In the genomic region with DNA sequence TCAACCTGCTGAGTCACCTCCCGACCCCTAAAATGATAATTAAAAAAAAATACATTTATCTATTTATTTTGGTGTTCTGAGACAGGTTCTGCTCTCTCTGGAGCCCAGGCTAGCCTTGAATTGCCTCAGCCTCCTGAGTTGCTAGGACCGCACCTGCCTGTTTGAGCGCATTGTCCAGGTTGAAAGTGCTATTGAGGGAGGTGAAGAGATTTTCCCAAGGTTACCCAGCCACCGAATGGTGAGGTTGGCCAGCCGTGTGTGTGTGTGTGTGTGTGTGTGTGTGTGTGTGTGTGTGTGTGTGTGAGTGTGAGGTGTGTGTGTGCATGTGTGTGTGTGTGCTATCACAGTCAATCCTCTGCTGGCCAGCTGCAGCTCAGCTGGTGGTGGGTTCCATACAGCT, we compare ENCODE assay signal across 12 mouse cellular contexts. TPM values are rescaled to one million over a fixed set of nuclear protein-coding genes. Genes with fewer than 3 reads are reported as not detected.
DNase-seq lines count a peak whose midpoint lies in the region; ATAC-seq lines count a peak whose summit lies in the region.
"Had no signal": no experiment of that assay in that cellular context is flagged by ENCODE, and none has a peak within 500 bp of the region (broad histone marks: within the 10 kb centered on the region; RNA-seq: fewer than 3 reads in every experiment).

No protein-coding gene starts in this region.

- H3K4me3 ChIP-seq in kidney, embryonic 16.5 days (ENCODE audit: low read length) = no peak overlapping the region
- H3K4me3 ChIP-seq in embryonic facial prominence, embryonic 10.5 days = no peak overlapping the region
- no peak overlapping the region for H3K4me3 ChIP-seq in forebrain, embryonic 15.5 days
- no peak overlapping the region for H3K4me3 ChIP-seq in midbrain, embryonic 14.5 days (replicated peaks; ENCODE audit: low read depth, low read length)
- H3K4me3 ChIP-seq: heart, embryonic 12.5 days; limb, embryonic 13.5 days; myocyte had no signal

- no peaks in the 10 kb centered on the region for H3K9me3 ChIP-seq in kidney, embryonic 16.5 days (ENCODE audit: low read length)
- no peaks in the 10 kb centered on the region for H3K9me3 ChIP-seq in embryonic facial prominence, embryonic 10.5 days
- H3K9me3 ChIP-seq in forebrain, embryonic 15.5 days = no peaks in the 10 kb centered on the region
- no peaks in the 10 kb centered on the region for H3K9me3 ChIP-seq in midbrain, embryonic 14.5 days (ENCODE audit: control insufficient read depth, low read length)
- H3K9me3 ChIP-seq: heart, embryonic 12.5 days; limb, embryonic 13.5 days had no signal

- no peaks in the 10 kb centered on the region for H3K36me3 ChIP-seq in kidney, embryonic 16.5 days (ENCODE audit: insufficient read depth, low read length)
- H3K36me3 ChIP-seq in embryonic facial prominence, embryonic 10.5 days (replicated peaks) = no peaks in the 10 kb centered on the region
- no peaks in the 10 kb centered on the region for H3K36me3 ChIP-seq in forebrain, embryonic 15.5 days
- H3K36me3 ChIP-seq in midbrain, embryonic 14.5 days (ENCODE audit: control insufficient read depth, insufficient read depth, low read length) = no peaks in the 10 kb centered on the region
- H3K36me3 ChIP-seq: heart, embryonic 12.5 days; limb, embryonic 13.5 days had no signal

- H3K4me2 ChIP-seq in kidney, embryonic 16.5 days (replicated peaks; ENCODE audit: low read depth, low read length) = no peak overlapping the region
- H3K4me2 ChIP-seq in forebrain, embryonic 15.5 days (replicated peaks) = no peak overlapping the region
- no peak overlapping the region for H3K4me2 ChIP-seq in midbrain, embryonic 14.5 days (ENCODE audit: low read length)
- H3K4me2 ChIP-seq: heart, embryonic 12.5 days; limb, embryonic 13.5 days had no signal

- peak overlapping the region; percentile 71 for H3K27ac ChIP-seq in kidney, embryonic 16.5 days (ENCODE audit: low read length)
- peak overlapping the region; percentile 80 for H3K27ac ChIP-seq in embryonic facial prominence, embryonic 10.5 days (replicated peaks)
- peak overlapping the region; percentile 71; the same call in 1 of the 2 replicates for H3K27ac ChIP-seq in forebrain, embryonic 15.5 days (replicated peaks)
- H3K27ac ChIP-seq in midbrain, embryonic 14.5 days (replicated peaks; ENCODE audit: low read depth, low read length) = peak overlapping the region; percentile 52; the same call in 1 of the 2 replicates
- H3K27ac ChIP-seq: limb, embryonic 13.5 days; macrophage had no signal

- peaks cover 62% of the 10 kb centered on the region for H3K4me1 ChIP-seq in kidney, embryonic 16.5 days (ENCODE audit: insufficient read depth, low read length)
- H3K4me1 ChIP-seq in embryonic facial prominence, embryonic 10.5 days = peaks cover 85% of the 10 kb centered on the region
- peaks cover 44% of the 10 kb centered on the region for H3K4me1 ChIP-seq in forebrain, embryonic 15.5 days
- H3K4me1 ChIP-seq in midbrain, embryonic 14.5 days (ENCODE audit: control insufficient read depth, insufficient read depth, low read length) = peaks cover 17% of the 10 kb centered on the region

- ATAC-seq in kidney, embryonic 16.5 days (ENCODE audit: low FRiP score, low TSS enrichment) = no peak
- no peak for ATAC-seq in forebrain, embryonic 15.5 days (replicated peaks)
- ATAC-seq in midbrain, embryonic 14.5 days (ENCODE audit: low FRiP score, low TSS enrichment) = no peak

- H3K9ac ChIP-seq in kidney, embryonic 16.5 days (replicated peaks; ENCODE audit: low read length) = no peak overlapping the region
- no peak overlapping the region for H3K9ac ChIP-seq in forebrain, embryonic 15.5 days (replicated peaks)
- H3K9ac ChIP-seq in midbrain, embryonic 14.5 days (replicated peaks; ENCODE audit: low read length) = no peak overlapping the region
- H3K9ac ChIP-seq: heart, embryonic 12.5 days had no signal

- H3K27me3 ChIP-seq in kidney, embryonic 16.5 days (ENCODE audit: insufficient read depth, low read length) = no peaks in the 10 kb centered on the region
- H3K27me3 ChIP-seq in embryonic facial prominence, embryonic 10.5 days (replicated peaks; ENCODE audit: low read depth, poor library complexity, severe bottlenecking) = peaks cover 20% of the 10 kb centered on the region
- H3K27me3 ChIP-seq in forebrain, embryonic 15.5 days = no peaks in the 10 kb centered on the region
- no peaks in the 10 kb centered on the region for H3K27me3 ChIP-seq in midbrain, embryonic 14.5 days (ENCODE audit: control insufficient read depth, insufficient read depth, low read length)

- no peak for DNase-seq in kidney, postnatal 4 days
- no peak for DNase-seq in embryonic facial prominence, embryonic 10.5 days (ENCODE audit: low spot score)
- DNase-seq in midbrain, embryonic 14.5 days = no peak
- DNase-seq in embryo, embryonic 9.5 days (ENCODE audit: extremely low spot score) = no peak
- DNase-seq in layer of hippocampus, adult 11-12 months (ENCODE audit: low spot score) = no peak
- DNase-seq: lung, adult 18-20 months had no signal

- 57% methylated on average over 5 of the region's 5 CpGs for WGBS in kidney, embryonic 16.5 days
- WGBS in embryonic facial prominence, embryonic 10.5 days = 65% methylated on average over 5 of the region's 5 CpGs
- 48% methylated on average over 5 of the region's 5 CpGs for WGBS in forebrain, embryonic 15.5 days
- WGBS in midbrain, embryonic 14.5 days = 58% methylated on average over 5 of the region's 5 CpGs

RNA-seq across cellular contexts. Expression of a gene that starts 55.0 kb away (rescaled TPM):
- polyA plus RNA-seq in kidney, embryonic 16.5 days (2015; fragmentation: Nextera tagmentation; extraction: Ambion mirVana) = 11.0 and 11.4 TPM in 2 replicates
- 15.8 and 16.3 TPM in 2 replicates for polyA plus RNA-seq in embryonic facial prominence, embryonic 10.5 days (2016; fragmentation: Nextera tagmentation; extraction: Ambion mirVana)
- 25.6 TPM in 2 replicates for polyA plus RNA-seq in forebrain, embryonic 15.5 days (2015; fragmentation: Nextera tagmentation; extraction: Ambion mirVana)
- polyA plus RNA-seq in midbrain, embryonic 14.5 days (2014; fragmentation: Nextera tagmentation; extraction: Ambion mirVana) = 22.0 and 24.4 TPM in 2 replicates
